Mouse (Mus musculus): ENCODE measurements around the gene Phlda3. TPM values are rescaled to one million over a fixed set of nuclear protein-coding genes. Genes with fewer than 3 reads are reported as not detected.

Phlda3 gene
- polyA plus RNA-seq (2012), result 11.2 and 11.3 TPM in 2 replicates

DNA sequence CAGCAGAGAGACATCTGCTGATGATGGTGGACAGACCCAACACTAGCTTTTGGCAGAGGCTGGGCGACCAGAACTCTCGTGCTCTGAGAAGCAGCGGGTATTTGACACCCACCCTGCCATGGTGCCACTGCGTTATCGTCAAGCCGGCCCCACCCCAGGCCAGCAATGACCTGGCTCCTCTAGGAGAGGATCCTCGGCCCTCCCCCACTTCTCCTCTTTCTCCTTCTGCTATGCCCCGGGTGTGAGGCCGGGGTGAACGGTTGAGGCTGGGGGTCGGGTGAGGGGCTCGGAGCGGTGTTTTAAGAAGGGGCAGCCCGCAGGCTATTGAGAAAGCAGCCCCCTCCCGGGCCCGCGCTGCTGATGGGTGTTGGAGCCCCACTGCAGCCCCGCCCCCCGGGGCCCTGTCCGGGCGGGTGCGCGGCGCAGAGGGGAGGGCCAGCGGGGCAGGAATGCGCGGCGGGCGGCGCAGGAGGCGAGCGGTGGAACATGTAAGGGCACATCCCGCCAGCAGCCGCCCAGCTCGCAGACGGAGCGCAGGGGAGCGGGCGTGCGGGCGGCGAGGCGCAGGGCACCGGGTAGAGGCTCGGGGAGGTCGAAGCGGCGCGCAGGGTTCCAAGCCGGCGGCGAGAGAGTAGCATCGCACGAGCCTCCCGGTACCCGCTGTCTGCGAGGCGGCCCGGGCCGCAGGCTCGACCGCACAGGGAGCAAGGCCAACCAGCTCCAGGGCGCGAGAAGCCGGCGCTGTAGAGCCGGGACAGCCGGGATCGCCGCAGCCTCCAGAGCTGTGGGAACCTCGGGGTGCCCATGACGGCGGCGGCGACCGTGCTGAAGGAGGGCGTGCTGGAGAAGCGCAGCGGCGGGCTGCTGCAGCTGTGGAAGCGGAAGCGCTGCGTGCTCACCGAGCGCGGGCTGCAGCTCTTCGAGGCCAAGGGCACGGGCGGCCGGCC is at the start of gene Phlda3:
TSS of gene Phlda3 (plus strand) at position 475 of the 947 bp plus-strand sequence.
- H3K27me3 ChIP-seq (ENCODE audit: control insufficient read depth), result no peaks in the 10 kb centered on the region; the same call in 1 of the 2 replicates
- H3K36me3 ChIP-seq (ENCODE audit: control insufficient read depth), result peaks cover 42% of the 10 kb centered on the region
- H3K4me1 ChIP-seq (ENCODE audit: control insufficient read depth), result peaks cover 98% of the 10 kb centered on the region
- no peaks in the 10 kb centered on the region for H3K9me3 ChIP-seq (ENCODE audit: control insufficient read depth, low read length)
- peak within 1 kb of the TSS; percentile 97 for H3K4me3 ChIP-seq (replicated peaks)
- TF ChIP-seq TAL1 (IDR thresholded peaks at IDR 0.05; ENCODE audit: low read length) (no peak), GATA1 (IDR thresholded peaks at IDR 0.05; ENCODE audit: low read length) (no peak)

DNA sequence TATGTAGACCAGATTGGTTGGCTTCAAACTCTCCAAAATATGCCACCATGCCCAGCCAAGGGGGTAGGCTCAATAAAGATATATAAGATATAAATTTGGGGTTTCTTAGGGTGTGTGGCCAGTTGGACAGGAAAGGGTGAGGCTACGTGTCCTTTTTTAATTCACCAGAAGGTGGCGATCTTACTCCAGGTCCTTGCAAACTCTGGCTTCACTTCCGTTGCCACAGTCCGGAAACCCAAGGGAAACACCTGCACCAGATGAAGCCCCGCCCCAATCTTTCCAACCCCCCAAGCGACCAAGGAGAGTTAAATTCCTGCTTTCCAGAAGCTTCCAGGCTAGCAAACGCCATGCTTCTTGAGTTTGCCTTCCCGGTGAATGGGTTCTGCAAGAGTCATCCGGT is 46.4 kb upstream of the Phlda3 start:
- H3K4me1 ChIP-seq (ENCODE audit: control insufficient read depth), result peaks cover 20% of the 10 kb centered on the region
- H3K4me3 ChIP-seq (replicated peaks), result no peak overlapping the region
- TF ChIP-seq GATA1 (IDR thresholded peaks at IDR 0.05; ENCODE audit: low read length), result no peak
- no peak for TF ChIP-seq TAL1 (IDR thresholded peaks at IDR 0.05; ENCODE audit: low read length)
- no peaks in the 10 kb centered on the region for H3K27me3 ChIP-seq (ENCODE audit: control insufficient read depth)
- H3K36me3 ChIP-seq (ENCODE audit: control insufficient read depth), result no peaks in the 10 kb centered on the region
- no peaks in the 10 kb centered on the region; the same call in 1 of the 2 replicates for H3K9me3 ChIP-seq (ENCODE audit: control insufficient read depth, low read length)

DNA sequence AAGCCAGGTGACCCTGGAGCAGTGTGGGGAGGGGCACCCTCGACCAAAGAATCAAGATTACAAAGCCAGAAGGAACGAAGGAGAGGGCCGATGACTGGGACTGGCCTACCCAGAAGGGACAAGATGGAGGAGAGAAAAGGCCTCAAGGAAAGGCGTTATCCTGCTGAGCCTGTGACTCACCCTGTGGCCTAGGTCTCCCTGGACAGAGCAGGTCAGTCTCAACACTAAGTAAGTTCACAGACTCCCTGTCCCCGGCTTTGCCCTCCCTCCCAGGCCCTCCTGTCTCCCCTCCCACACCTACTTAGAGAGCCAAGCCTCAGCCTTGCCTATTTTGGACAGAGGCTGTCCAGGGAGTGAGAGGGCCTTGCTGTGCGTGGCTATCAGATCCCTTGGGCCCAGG is 45.9 kb upstream of the Phlda3 start, which contains the start of gene Csrp1:
TSS of gene Csrp1 (plus strand) at position 79 of the 400 bp plus-strand sequence.
- H3K4me1 ChIP-seq (ENCODE audit: control insufficient read depth), result peaks cover 16% of the 10 kb centered on the region
- TF ChIP-seq TAL1 (IDR thresholded peaks at IDR 0.05; ENCODE audit: low read length) (no peak), GATA1 (IDR thresholded peaks at IDR 0.05; ENCODE audit: low read length) (no peak)
- H3K9me3 ChIP-seq (ENCODE audit: control insufficient read depth, low read length), result no peaks in the 10 kb centered on the region; the same call in 1 of the 2 replicates
- no peaks in the 10 kb centered on the region for H3K27me3 ChIP-seq (ENCODE audit: control insufficient read depth)
- no peak within 1 kb of the TSS for H3K4me3 ChIP-seq (replicated peaks)
- H3K36me3 ChIP-seq (ENCODE audit: control insufficient read depth), result no peaks in the 10 kb centered on the region

DNA sequence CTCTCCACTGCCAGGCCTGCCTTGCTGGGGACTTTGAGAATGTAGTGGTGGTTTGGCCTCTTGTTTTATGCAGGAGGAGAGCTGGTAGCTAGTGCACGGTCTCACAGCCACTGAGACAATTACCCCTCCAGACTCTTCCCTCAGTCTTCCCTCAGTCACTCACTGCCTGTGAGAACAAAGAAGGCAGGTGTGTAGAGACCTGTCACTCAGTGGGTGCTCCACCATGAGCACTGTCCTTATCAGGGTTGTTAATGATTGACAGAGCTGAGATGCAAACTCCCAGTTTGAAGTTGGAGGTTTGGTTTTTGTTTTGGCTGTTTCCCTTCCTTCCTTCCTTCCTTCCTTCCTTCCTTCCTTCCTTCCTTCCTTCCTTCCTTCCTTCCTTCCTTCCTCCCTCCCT is 42.9 kb upstream of the Phlda3 start:
- Histone ChIP-seq H3K36me3 (ENCODE audit: control insufficient read depth) (no peaks in the 10 kb centered on the region), H3K27me3 (ENCODE audit: control insufficient read depth) (no peaks in the 10 kb centered on the region), H3K4me3 (replicated peaks) (no peak overlapping the region), H3K9me3 (ENCODE audit: control insufficient read depth, low read length) (no peaks in the 10 kb centered on the region), H3K4me1 (ENCODE audit: control insufficient read depth) (peaks cover 17% of the 10 kb centered on the region)
- TF ChIP-seq TAL1 (IDR thresholded peaks at IDR 0.05; ENCODE audit: low read length) (no peak), GATA1 (IDR thresholded peaks at IDR 0.05; ENCODE audit: low read length) (no peak)

DNA sequence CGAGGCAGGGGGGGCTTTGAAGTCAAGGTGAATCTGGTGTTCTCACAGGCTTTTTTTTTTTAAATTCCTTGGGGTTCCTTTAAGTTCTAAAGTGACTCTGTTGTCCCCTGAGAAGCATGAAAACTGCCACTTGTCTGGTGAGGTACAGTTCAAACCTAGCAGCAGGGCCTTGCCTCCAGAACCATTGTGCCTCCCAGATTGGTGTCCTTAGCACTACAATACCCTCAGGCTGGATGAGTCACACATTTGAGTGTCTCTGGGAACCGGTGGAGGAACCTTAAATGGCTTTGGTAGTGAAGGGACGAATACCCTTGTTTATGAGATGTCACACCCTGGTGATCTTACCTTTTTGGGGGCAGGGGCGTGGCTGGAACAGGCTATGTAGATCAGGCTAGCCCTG is 41.8 kb upstream of the Phlda3 start:
- Histone ChIP-seq H3K9me3 (ENCODE audit: control insufficient read depth, low read length) (no peaks in the 10 kb centered on the region), H3K27me3 (ENCODE audit: control insufficient read depth) (no peaks in the 10 kb centered on the region), H3K36me3 (ENCODE audit: control insufficient read depth) (no peaks in the 10 kb centered on the region), H3K4me3 (replicated peaks) (no peak overlapping the region), H3K4me1 (ENCODE audit: control insufficient read depth) (peaks cover 28% of the 10 kb centered on the region)
- no peak for TF ChIP-seq GATA1 (IDR thresholded peaks at IDR 0.05; ENCODE audit: low read length)
- no peak for TF ChIP-seq TAL1 (IDR thresholded peaks at IDR 0.05; ENCODE audit: low read length)

DNA sequence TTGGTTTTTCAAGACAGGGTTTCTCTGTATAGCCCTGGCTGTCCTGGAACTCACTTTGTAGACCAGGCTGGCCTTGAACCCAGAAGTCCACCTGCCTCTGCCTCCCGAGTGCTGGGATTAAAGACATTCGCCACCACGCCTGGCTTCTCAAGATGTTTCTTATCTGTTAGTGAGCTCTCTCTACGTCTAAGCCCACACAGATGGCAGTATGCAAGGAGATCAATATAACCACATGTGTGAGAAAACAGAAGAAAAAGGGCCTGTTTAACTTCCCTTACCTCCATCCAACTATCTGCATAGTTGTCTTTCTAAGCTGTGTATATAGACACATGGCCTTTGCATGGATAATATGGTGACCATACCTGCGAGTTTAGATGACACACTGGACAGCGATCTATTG is 40.6 kb upstream of the Phlda3 start:
- Histone ChIP-seq H3K27me3 (ENCODE audit: control insufficient read depth) (no peaks in the 10 kb centered on the region), H3K4me3 (replicated peaks) (no peak overlapping the region), H3K36me3 (ENCODE audit: control insufficient read depth) (no peaks in the 10 kb centered on the region), H3K4me1 (ENCODE audit: control insufficient read depth) (peaks cover 33% of the 10 kb centered on the region), H3K9me3 (ENCODE audit: control insufficient read depth, low read length) (no peaks in the 10 kb centered on the region)
- TF ChIP-seq GATA1 (IDR thresholded peaks at IDR 0.05; ENCODE audit: low read length) (no peak), TAL1 (IDR thresholded peaks at IDR 0.05; ENCODE audit: low read length) (no peak)

DNA sequence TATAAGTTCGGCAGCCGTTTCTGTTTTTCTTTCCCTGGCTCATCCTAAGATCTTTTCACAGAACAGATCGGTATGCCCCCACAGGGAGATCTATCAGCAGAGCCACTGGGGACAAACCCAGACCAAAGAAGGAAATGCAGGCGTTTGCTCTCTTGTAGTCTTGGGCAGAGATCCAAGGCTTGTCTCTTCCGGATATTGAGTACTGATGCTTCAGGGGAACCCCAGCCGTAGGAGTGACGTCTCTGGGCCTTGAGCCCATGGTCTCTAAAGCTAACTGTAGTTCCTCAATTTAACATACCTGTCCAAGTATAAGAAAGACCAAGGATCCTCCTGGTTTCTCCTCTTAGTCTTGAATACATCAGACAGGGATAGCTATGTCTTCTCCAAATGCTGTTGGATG is 40.0 kb upstream of the Phlda3 start:
- Histone ChIP-seq H3K36me3 (ENCODE audit: control insufficient read depth) (no peaks in the 10 kb centered on the region), H3K9me3 (ENCODE audit: control insufficient read depth, low read length) (no peaks in the 10 kb centered on the region), H3K27me3 (ENCODE audit: control insufficient read depth) (no peaks in the 10 kb centered on the region), H3K4me3 (replicated peaks) (no peak overlapping the region), H3K4me1 (ENCODE audit: control insufficient read depth) (peaks cover 37% of the 10 kb centered on the region)
- TF ChIP-seq TAL1 (IDR thresholded peaks at IDR 0.05; ENCODE audit: low read length), result no peak
- no peak for TF ChIP-seq GATA1 (IDR thresholded peaks at IDR 0.05; ENCODE audit: low read length)

DNA sequence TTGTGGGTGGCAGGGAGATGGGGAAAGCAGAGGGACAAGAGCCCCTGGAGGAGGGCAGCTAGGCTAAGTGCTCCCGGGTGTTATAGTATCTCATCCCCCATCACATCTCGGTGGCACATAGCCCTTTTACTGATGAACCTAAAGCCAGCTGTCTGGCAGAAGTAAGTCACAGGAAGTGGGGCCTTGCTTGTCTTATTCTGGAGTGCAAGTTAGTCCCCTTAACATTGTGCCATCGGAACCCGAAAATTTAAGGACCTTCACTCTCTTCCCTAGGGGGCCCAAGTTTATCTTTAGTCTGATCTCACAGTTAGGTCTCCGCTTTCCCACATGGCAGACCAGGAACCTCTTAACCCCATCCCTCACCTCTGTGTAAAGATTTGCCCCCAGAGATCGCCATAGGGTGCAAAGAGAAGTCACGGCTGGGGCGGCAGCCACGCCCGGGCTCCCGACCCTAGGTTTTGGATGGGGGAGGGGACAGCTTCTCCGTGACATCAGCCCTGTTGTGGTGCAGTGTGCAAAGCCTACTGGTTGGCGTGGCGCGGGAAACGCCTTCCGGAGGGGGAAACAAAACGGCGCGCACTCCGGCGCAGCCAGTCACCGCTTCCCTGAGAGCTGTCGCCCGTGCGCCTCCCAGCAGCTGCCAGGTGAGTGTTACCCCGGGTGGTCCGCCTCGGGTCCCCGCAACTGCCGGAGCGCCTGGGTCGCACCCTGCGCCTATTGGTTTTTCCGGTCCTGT is 37.1 kb upstream of the Phlda3 start:
- Histone ChIP-seq H3K27me3 (ENCODE audit: control insufficient read depth) (no peaks in the 10 kb centered on the region), H3K4me3 (replicated peaks) (peak overlapping the region; percentile 76), H3K36me3 (ENCODE audit: control insufficient read depth) (peaks cover 2% of the 10 kb centered on the region; the same call in 1 of the 2 replicates), H3K9me3 (ENCODE audit: control insufficient read depth, low read length) (no peaks in the 10 kb centered on the region), H3K4me1 (ENCODE audit: control insufficient read depth) (peaks cover 47% of the 10 kb centered on the region)
- TF ChIP-seq GATA1 (IDR thresholded peaks at IDR 0.05; ENCODE audit: low read length), result no peak
- no peak for TF ChIP-seq TAL1 (IDR thresholded peaks at IDR 0.05; ENCODE audit: low read length)

DNA sequence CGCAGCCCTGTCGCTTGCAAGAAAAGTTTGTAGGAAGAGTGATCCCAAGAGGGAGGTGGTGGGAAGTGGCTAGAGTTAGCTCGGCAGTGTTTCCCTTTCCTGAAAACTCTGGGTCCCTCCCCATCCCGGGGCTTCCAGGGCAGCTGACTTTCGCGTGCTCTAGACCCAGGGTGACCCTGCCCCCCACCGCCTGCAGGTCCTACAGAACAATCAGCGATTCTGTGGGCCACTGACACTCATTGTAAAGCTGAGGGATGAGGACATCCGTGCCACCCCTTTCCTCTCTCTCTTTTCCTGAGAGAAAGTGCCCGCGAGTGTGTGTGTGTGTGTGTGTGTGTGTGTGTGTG is 36.6 kb upstream of the Phlda3 start:
- Histone ChIP-seq H3K9me3 (ENCODE audit: control insufficient read depth, low read length) (no peaks in the 10 kb centered on the region), H3K4me3 (replicated peaks) (peak overlapping the region; percentile 76), H3K27me3 (ENCODE audit: control insufficient read depth) (no peaks in the 10 kb centered on the region), H3K36me3 (ENCODE audit: control insufficient read depth) (peaks cover 2% of the 10 kb centered on the region; the same call in 1 of the 2 replicates), H3K4me1 (ENCODE audit: control insufficient read depth) (peaks cover 53% of the 10 kb centered on the region)
- TF ChIP-seq GATA1 (IDR thresholded peaks at IDR 0.05; ENCODE audit: low read length) (no peak), TAL1 (IDR thresholded peaks at IDR 0.05; ENCODE audit: low read length) (no peak)
